ENCODE assay signal across 9 mouse cellular contexts in genomic region chr6:38231994-38232393, GRCm38 (mm10). TPM values are rescaled to one million over a fixed set of nuclear protein-coding genes. Genes with fewer than 3 reads are reported as not detected.
DNase-seq lines count a peak whose midpoint lies in the region; ATAC-seq and TF ChIP-seq lines count a peak whose summit lies in the region.
"Had no signal": no experiment of that assay in that cellular context is flagged by ENCODE, and none has a peak within 500 bp of the region (broad histone marks: within the 10 kb centered on the region; RNA-seq: fewer than 3 reads in every experiment).

No protein-coding gene starts in this region.

- no peak overlapping the region for H3K9ac ChIP-seq in lung, embryonic 15.5 days
- H3K9ac ChIP-seq in embryonic facial prominence, embryonic 14.5 days (ENCODE audit: low read depth, low read length), result no peak overlapping the region
- 0 out of 2 replicates have a peak overlapping the region, but pooled peaks have one; percentile 33 for H3K9ac ChIP-seq in hindbrain, postnatal 0 days (replicated peaks; ENCODE audit: low read length)
- no peak overlapping the region for H3K9ac ChIP-seq in midbrain, embryonic 16.5 days (ENCODE audit: low read depth, low read length)

- 46% methylated on average over 4 of the region's 4 CpGs for WGBS in lung, embryonic 15.5 days
- WGBS in embryonic facial prominence, embryonic 14.5 days, result 56% methylated on average over 4 of the region's 4 CpGs
- WGBS in hindbrain, postnatal 0 days, result 68% methylated on average over 4 of the region's 4 CpGs
- 69% methylated on average over 4 of the region's 4 CpGs for WGBS in midbrain, embryonic 16.5 days

- ATAC-seq in lung, embryonic 15.5 days (ENCODE audit: borderline replicate concordance, extremely low read depth, low FRiP score, low TSS enrichment), result peak; percentile 58; the same call in 1 of the 2 replicates
- ATAC-seq in embryonic facial prominence, embryonic 14.5 days (ENCODE audit: low read depth), result peak; percentile 72; the same call in 1 of the 2 replicates
- peak; percentile 63 for ATAC-seq in hindbrain, postnatal 0 days
- ATAC-seq in midbrain, embryonic 16.5 days, result peak; percentile 22; the same call in 1 of the 2 replicates

- no peaks in the 10 kb centered on the region for H3K9me3 ChIP-seq in lung, embryonic 15.5 days
- peaks cover 6% of the 10 kb centered on the region; the same call in 1 of the 2 replicates for H3K9me3 ChIP-seq in embryonic facial prominence, embryonic 14.5 days (ENCODE audit: control insufficient read depth, low read length)
- H3K9me3 ChIP-seq in hindbrain, postnatal 0 days (ENCODE audit: low read length), result no peaks in the 10 kb centered on the region
- H3K9me3 ChIP-seq in midbrain, embryonic 16.5 days (replicated peaks; ENCODE audit: control insufficient read depth, low read length, poor library complexity, severe bottlenecking), result no peaks in the 10 kb centered on the region; the same call in 1 of the 2 replicates

- TF ChIP-seq CTCF in hindbrain, postnatal 0 days (IDR thresholded peaks at IDR 0.05; ENCODE audit: low read depth), result no peak

- no peaks in the 10 kb centered on the region for H3K27me3 ChIP-seq in lung, embryonic 15.5 days
- H3K27me3 ChIP-seq in embryonic facial prominence, embryonic 14.5 days (replicated peaks; ENCODE audit: control insufficient read depth, insufficient read depth, low read length), result no peaks in the 10 kb centered on the region
- no peaks in the 10 kb centered on the region for H3K27me3 ChIP-seq in hindbrain, postnatal 0 days (ENCODE audit: insufficient read depth, low read length)
- H3K27me3 ChIP-seq in midbrain, embryonic 16.5 days (ENCODE audit: control insufficient read depth, insufficient read depth, low read depth, low read length), result no peaks in the 10 kb centered on the region

- H3K4me2 ChIP-seq in lung, embryonic 15.5 days, result no peak overlapping the region
- H3K4me2 ChIP-seq in embryonic facial prominence, embryonic 14.5 days (ENCODE audit: low read depth, low read length), result 0 out of 2 replicates have a peak overlapping the region, but pooled peaks have one; percentile 15
- no peak overlapping the region for H3K4me2 ChIP-seq in hindbrain, postnatal 0 days (ENCODE audit: low read depth, low read length)
- no peak overlapping the region for H3K4me2 ChIP-seq in midbrain, embryonic 16.5 days (ENCODE audit: low read length)

- no peak overlapping the region for H3K27ac ChIP-seq in lung, embryonic 15.5 days
- peak overlapping the region; percentile 39; the same call in 1 of the 2 replicates for H3K27ac ChIP-seq in embryonic facial prominence, embryonic 14.5 days (replicated peaks; ENCODE audit: low read depth, low read length)
- peak overlapping the region; percentile 64; the same call in 1 of the 2 replicates for H3K27ac ChIP-seq in hindbrain, postnatal 0 days
- no peak overlapping the region for H3K27ac ChIP-seq in midbrain, embryonic 16.5 days (ENCODE audit: low read length)

- no peak overlapping the region for H3K4me3 ChIP-seq in lung, embryonic 15.5 days
- H3K4me3 ChIP-seq in embryonic facial prominence, embryonic 14.5 days (ENCODE audit: low read depth, low read length), result no peak overlapping the region
- no peak overlapping the region for H3K4me3 ChIP-seq in hindbrain, postnatal 0 days (ENCODE audit: low read length)
- H3K4me3 ChIP-seq in midbrain, embryonic 16.5 days (ENCODE audit: low read depth, low read length), result no peak overlapping the region

- no peaks in the 10 kb centered on the region for H3K36me3 ChIP-seq in lung, embryonic 15.5 days
- no peaks in the 10 kb centered on the region for H3K36me3 ChIP-seq in embryonic facial prominence, embryonic 14.5 days (ENCODE audit: control insufficient read depth, insufficient read depth, low read length)
- no peaks in the 10 kb centered on the region for H3K36me3 ChIP-seq in hindbrain, postnatal 0 days (ENCODE audit: insufficient read depth, low read length)
- H3K36me3 ChIP-seq in midbrain, embryonic 16.5 days (ENCODE audit: control insufficient read depth, insufficient read depth, low read length), result no peaks in the 10 kb centered on the region

- DNase-seq in lung, postnatal 25 days (ENCODE audit: low spot score), result no peak
- DNase-seq in embryonic facial prominence, embryonic 14.5 days (ENCODE audit: low spot score), result peak; percentile 78
- peak; percentile 63 for DNase-seq in hindbrain, postnatal 0 days (ENCODE audit: low spot score)
- DNase-seq in layer of hippocampus, postnatal 14 days (ENCODE audit: low spot score in 2 of 2), result no peak
- DNase-seq in adrenal gland, adult 2 months, result no peak
- DNase-seq in layer of hippocampus, adult 8-10 months (ENCODE audit: low spot score in 2 of 2), result no peak

- peaks cover 16% of the 10 kb centered on the region for H3K4me1 ChIP-seq in lung, embryonic 15.5 days
- H3K4me1 ChIP-seq in embryonic facial prominence, embryonic 14.5 days (ENCODE audit: control insufficient read depth, insufficient read depth, low read length), result peaks cover 14% of the 10 kb centered on the region
- H3K4me1 ChIP-seq in hindbrain, postnatal 0 days (ENCODE audit: insufficient read depth, low read length), result no peaks in the 10 kb centered on the region
- peaks cover 13% of the 10 kb centered on the region for H3K4me1 ChIP-seq in midbrain, embryonic 16.5 days (ENCODE audit: control insufficient read depth, insufficient read depth, low read length)

RNA-seq across cellular contexts. Expression of gene D630045J12Rik, which starts 21.8 kb away (rescaled TPM):
- polyA plus RNA-seq in lung, embryonic 15.5 days (2015; fragmentation: Nextera tagmentation; extraction: Ambion mirVana), result 2.9 and 3.4 TPM in 2 replicates
- 6.0 and 6.2 TPM in 2 replicates for polyA plus RNA-seq in embryonic facial prominence, embryonic 14.5 days (2014; fragmentation: Nextera tagmentation; extraction: Ambion mirVana)
- 31.9 and 32.0 TPM in 2 replicates for total RNA-seq in hindbrain, postnatal 0 days (2014; rRNA removed)
- 6.4 and 7.6 TPM in 2 replicates for polyA plus RNA-seq in hindbrain, postnatal 0 days (2015; fragmentation: Nextera tagmentation; extraction: Ambion mirVana)
- polyA plus RNA-seq in midbrain, embryonic 16.5 days (2015; fragmentation: Nextera tagmentation; extraction: Ambion mirVana), result 15.8 and 19.4 TPM in 2 replicates
- total RNA-seq in layer of hippocampus, postnatal 14 days (2021), result 10 to 100 TPM; 39.6 to 41.8 TPM
- 1 to 10 TPM; 2.9 to 4.5 TPM for total RNA-seq in adrenal gland, adult 2 months (2021)
- polyA plus RNA-seq in adrenal gland, adult 2 months (2012; rRNA removed), result 3.2 and 4.1 TPM in 2 replicates
- total RNA-seq in layer of hippocampus, adult 8-10 months (2022), result 10 to 100 TPM; 30.8 to 38.5 (median 34.3) TPM
- total RNA-seq: neutrophil, adult 5-6 weeks had no signal

Comparison
In these comparisons a context has a peak if more than half of its experiments do, and no peak if none do; other contexts are left out.
1. ATAC-seq: peak in every context shown above with its lines; median percentile 72 in embryonic facial prominence, embryonic 14.5 days; 63 in hindbrain, postnatal 0 days; 58 in lung, embryonic 15.5 days; 22 in midbrain, embryonic 16.5 days.
2. H3K27ac ChIP-seq: peak in embryonic facial prominence, embryonic 14.5 days (single experiment) and hindbrain, postnatal 0 days (single experiment); none in lung, embryonic 15.5 days (single experiment) and midbrain, embryonic 16.5 days (single experiment).
3. DNase-seq: peak in embryonic facial prominence, embryonic 14.5 days (single experiment) and hindbrain, postnatal 0 days (single experiment); none in lung, postnatal 25 days (single experiment), layer of hippocampus, postnatal 14 days (0 of 2), adrenal gland, adult 2 months (single experiment) and layer of hippocampus, adult 8-10 months (0 of 2).